Mouse (Mus musculus): Measurements from ENCODE around the gene Dlx3. TPM values are rescaled to one million over a fixed set of nuclear protein-coding genes. Genes with fewer than 3 reads are reported as not detected.

Gene Dlx3
- not detected in 2 replicates for total RNA-seq (2015; ENCODE audit: low replicate concordance)
- not detected in 2 replicates for total RNA-seq (2017; ENCODE audit: low replicate concordance)

DNA sequence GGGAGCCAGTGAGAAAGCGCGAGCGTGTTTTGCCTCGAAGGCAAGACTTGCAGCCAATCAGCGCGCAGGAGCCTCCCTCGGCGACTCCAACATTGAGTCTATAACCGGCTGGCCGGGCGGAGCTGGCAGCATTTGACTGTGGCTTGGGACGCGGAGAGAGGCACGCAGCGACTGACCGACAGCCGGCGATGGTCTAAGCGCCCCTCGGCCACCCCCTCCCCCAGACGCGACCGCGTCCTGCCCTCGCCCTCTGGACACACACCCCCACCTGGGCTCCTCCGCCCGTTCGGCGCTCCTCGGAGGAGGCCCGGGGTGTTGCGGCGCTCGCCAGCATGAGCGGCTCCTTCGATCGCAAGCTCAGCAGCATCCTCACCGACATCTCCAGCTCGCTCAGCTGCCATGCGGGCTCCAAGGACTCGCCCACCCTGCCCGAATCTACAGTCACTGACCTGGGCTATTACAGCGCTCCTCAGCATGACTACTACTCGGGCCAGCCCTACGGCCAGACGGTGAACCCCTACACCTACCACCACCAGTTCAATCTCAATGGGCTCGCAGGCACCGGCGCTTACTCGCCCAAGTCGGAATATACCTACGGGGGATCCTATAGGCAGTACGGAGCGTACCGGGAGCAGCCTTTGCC, at the start of gene Dlx3:
Dlx3 (plus strand) TSS at position 130 of the 643 bp plus-strand sequence.
- no peak for ATAC-seq (replicated peaks; ENCODE audit: low FRiP score, poor library complexity, severe bottlenecking)

GRCm38 (mm10) chr11:95070140-95071107, 49.5 kb upstream of the Dlx3 start:
- ATAC-seq (replicated peaks; ENCODE audit: low FRiP score, poor library complexity, severe bottlenecking): no peak

DNA sequence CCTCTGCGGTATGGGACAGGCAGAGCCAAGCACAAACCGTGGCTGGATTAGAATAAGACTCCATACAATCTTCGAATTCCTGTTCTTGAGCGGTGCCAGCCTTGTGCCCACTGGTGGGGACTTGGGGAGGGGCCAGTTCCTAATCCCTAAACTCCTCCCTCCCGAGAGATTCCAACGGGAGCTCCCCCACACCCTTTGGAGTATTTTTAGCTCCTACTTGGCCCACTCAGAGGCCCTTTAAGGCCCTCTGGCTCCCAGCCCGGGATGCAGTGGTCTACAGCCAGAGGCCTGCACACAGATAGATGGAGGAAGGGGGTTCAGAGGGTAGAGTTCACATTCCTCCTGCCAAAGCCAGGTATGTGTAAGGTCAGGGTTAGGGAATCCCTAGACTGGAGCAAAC, 48.7 kb upstream of the Dlx3 start:
- ATAC-seq (replicated peaks; ENCODE audit: low FRiP score, poor library complexity, severe bottlenecking): no peak

- ATAC-seq (replicated peaks; ENCODE audit: low FRiP score, poor library complexity, severe bottlenecking): no peak
Measured at GRCm38 (mm10) chr11:95072136-95072535, 47.8 kb upstream of the Dlx3 start.

GRCm38 (mm10) chr11:95072804-95073203, 47.1 kb upstream of the Dlx3 start:
- ATAC-seq (replicated peaks; ENCODE audit: low FRiP score, poor library complexity, severe bottlenecking): no peak

GRCm38 (mm10) chr11:95073835-95074234, 46.1 kb upstream of the Dlx3 start:
- ATAC-seq (replicated peaks; ENCODE audit: low FRiP score, poor library complexity, severe bottlenecking): no peak

- ATAC-seq (replicated peaks; ENCODE audit: low FRiP score, poor library complexity, severe bottlenecking): no peak
Measured at GRCm38 (mm10) chr11:95074694-95075093, 45.2 kb upstream of the Dlx3 start.

DNA sequence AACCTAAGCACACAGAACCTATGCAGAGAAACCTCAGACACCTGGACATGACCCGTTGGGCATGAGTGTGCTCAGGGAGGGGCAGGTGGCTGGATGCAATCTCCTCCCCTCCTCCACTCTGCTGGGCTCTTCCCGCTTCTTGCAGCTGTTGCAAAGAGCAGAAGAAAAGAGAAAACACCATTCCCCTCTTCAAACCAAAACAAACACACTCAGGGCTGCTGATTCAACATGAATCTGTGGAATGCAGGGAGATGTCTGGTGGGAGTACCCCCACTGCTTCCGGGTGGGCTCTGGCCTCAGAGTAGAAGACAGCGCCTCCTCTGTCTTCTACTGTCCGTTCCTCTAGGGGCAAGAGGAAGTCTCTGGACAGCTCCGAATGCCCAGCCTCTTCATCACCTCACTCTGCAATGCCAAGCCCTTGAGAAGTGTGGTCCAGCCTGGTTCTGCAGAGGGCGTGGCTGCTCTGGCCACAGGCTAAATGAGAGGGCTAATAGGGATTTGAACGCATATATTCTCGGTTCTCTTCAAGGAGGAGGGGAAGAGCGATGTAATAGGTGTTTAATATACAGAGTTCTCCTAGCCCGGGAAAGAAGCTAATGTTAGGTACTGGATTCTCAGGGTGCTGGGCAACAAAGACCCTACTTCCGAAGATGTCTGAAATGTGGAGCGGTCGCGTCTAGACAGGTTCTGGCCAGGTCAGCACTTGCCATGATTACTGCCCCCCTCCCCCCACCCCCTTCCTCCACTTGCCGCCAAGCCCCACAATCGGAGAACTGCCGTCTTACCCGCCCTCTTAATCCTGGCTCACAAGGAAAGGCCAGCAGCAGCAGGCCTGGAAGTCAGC, 44.5 kb upstream of the Dlx3 start:
- ATAC-seq (replicated peaks; ENCODE audit: low FRiP score, poor library complexity, severe bottlenecking): no peak

GRCm38 (mm10) chr11:95076041-95076535, 43.8 kb upstream of the Dlx3 start:
- ATAC-seq (replicated peaks; ENCODE audit: low FRiP score, poor library complexity, severe bottlenecking): no peak

- no peak for ATAC-seq (replicated peaks; ENCODE audit: low FRiP score, poor library complexity, severe bottlenecking)
Measured at GRCm38 (mm10) chr11:95076536-95077111, 43.3 kb upstream of the Dlx3 start, which contains the start of gene Itga3. TSS of gene Itga3 (minus strand) at chr11:95076801.

DNA sequence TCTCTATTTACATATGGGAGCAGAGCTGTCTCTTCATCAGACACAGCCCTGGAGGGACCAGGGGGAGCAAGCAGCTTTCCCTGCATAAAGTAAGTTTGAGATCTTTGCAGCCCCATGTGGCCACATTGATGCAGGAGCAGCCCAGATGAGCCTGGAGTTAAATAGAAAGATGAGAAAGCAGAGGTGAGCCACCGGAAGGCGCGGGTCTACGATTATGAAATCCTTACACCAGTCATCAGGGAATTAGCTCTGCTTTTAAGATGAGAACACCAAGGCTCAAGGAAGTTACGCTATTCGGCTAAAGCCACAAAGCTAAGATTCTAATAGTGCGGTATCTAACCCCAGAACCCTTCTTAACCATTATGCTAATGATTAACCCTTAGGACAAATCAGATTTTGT, 42.0 kb upstream of the Dlx3 start:
- ATAC-seq (replicated peaks; ENCODE audit: low FRiP score, poor library complexity, severe bottlenecking): no peak

DNA sequence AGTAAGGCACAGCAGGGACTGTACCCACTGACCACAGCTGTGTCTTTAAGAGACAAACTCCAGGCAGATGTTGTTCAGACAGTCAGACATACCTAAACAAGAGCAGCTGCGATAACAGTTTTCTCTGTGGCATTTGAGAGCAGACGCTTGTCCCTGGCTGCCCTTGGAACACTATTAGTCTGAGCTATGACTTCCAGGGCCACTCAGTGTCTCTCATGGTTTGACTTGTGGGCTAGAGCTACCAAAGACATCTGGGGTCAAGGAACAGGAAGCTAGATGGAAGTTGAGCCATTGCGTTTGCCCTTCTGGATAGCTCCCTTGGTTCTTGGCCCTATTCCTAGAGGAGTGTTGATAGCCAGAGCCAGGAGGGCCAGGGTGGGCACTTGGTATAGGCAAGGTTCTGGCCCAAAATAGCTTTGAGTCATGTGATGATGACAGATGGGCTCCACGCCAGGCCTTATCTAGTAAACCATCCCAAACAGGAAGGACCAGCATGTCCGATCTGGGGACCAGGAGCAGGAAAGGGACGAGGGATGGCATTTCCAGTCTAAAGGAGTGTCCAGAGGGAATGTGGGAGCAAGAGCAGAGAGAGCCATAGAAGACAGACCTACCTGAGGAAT, 40.6 kb upstream of the Dlx3 start:
- ATAC-seq (replicated peaks; ENCODE audit: low FRiP score, poor library complexity, severe bottlenecking): no peak

DNA sequence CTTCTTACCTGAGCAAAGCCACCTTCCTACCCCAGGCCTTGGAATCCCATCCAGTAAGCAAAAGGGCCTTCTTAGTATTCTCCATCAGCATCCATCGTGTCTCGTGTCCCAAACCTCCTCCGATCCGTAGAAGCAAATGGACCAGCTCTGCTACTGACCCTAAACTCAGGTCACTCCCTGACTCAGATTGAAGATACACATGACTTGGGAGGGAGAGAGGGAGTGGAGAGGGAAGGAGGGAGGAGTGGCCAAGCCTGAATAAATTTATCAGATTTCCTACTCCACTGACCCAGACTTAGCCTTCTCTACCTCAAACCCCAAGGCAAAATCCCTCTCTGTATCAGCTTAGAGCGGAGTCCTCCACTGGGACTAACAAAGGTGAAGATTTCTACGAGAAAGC, 39.1 kb upstream of the Dlx3 start:
- no peak for ATAC-seq (replicated peaks; ENCODE audit: low FRiP score, poor library complexity, severe bottlenecking)

DNA sequence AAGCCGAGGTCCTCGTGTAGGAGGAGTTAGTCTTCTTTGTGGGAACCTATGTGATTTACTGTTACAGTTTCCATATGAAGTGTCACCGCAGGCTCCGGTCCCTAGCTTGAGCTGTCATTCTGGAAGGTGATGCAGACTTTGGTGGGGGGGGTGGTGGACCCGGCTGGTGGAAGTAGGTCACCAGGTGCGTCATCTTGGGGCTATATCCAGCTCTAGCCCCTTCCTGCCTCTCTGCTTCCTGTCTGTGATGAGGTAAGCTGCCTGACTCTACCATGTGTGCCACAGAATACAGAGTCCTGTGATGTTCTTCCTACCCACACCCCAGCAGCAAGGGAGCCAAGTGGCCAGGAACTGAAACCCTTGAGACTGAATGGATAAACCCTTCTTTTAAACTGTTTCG, 37.0 kb upstream of the Dlx3 start:
- ATAC-seq (replicated peaks; ENCODE audit: low FRiP score, poor library complexity, severe bottlenecking): no peak

DNA sequence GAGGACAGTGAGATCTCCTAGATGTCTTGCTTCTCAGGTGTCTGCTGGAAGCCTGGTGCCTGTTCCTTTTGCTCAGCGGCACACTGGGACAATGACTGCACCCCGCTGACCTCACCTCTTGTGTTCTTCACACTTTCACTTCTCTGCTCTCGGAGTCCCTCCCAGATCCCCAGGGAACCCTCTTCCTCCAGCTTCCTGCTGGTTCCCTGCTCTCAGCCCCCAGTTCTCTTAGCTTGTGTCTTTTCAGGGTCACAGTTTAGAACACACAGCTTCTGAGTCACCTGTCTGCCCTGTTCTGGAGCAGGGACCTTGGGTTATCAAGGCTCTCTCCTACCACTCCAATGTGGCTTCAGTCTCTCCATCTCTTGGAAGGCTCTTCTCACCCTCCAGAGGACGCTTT, 35.7 kb upstream of the Dlx3 start:
- no peak for ATAC-seq (replicated peaks; ENCODE audit: low FRiP score, poor library complexity, severe bottlenecking)

GRCm38 (mm10) chr11:95084811-95085382, 35.0 kb upstream of the Dlx3 start:
- no peak for ATAC-seq (replicated peaks; ENCODE audit: low FRiP score, poor library complexity, severe bottlenecking)

- ATAC-seq (replicated peaks; ENCODE audit: low FRiP score, poor library complexity, severe bottlenecking): no peak
Measured at GRCm38 (mm10) chr11:95085710-95086109, 34.2 kb upstream of the Dlx3 start.

DNA sequence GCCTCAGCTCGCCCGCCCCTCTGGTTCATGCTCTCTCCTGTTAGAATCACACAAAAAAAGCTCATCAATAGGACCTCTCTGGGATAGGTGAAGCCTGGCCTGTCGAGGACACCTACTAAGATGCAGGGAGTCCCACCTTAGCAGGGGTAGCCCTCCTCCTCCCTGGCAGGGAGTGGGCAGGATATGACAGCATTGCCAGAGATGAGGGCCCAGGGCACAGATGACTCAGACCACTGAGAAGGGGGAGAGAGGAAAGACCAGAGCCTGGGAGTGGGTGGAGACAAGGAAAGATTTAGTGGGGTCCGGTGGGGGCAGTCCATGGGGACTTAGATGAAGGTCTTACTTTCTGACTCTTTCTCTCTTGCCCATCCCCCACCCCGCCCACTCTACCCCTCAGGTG, 33.7 kb upstream of the Dlx3 start:
- ATAC-seq (replicated peaks; ENCODE audit: low FRiP score, poor library complexity, severe bottlenecking): no peak

Data from erythroblast, adult 5-6 weeks (primary cell).